Mouse (Mus musculus) c-Kit-positive CD71-negative TER-119-negative erythroid progenitor cells, embryonic 14.5 days (primary cell): ENCODE results near the gene Atf6b.

ENCODE experiments used
- DNase-seq: peaks from one replicate; pipeline ENCODE4 v3.0.0-alpha.2; 2013; ENCODE audit warnings: low read depth

Gene Atf6b

DNA sequence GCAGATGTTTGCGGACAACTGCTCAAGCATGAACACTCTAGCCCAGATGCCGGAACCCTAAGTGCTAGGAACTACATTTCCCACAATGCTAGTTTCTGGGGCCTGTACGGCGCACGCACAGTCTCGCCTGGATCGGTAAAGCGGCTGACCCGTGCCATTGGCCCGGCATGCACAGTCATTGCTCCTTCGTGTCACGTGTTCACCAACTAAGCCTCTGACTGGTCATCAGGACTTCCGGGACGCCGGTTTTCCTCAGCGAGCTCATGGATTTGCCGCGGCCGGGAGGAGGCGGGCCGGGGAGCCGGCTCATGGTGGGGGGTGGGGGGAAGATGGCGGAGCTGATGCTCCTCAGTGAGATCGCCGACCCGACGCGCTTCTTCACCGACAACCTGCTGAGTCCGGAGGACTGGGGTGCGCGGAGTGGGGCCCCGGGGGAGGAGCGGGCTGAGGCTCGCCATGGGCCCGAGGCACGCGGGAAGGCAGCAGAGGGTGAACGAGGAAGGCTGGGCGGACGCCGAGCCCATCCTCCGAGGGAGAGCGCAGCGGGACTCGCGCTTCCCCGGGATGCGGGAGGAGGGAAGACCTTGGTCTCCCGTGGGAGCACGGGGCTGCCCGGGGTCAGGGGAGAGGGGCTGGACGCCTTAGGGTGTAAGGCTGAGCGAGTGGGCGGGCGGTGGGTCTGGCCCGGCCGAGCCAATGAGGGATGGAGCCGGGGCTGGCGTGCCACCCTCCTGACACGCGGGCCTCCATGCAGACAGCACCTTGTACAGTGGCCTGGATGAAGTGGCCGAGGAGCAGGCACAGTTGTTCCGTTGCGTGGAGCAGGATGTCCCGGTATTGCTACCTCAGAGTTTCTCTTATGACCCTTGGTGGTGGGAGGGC is at the start of gene Atf6b:
Gene Atf6b (plus strand): TSS at position 241 of the 882 bp plus-strand sequence.
- peak; percentile 92 for DNase-seq

DNA sequence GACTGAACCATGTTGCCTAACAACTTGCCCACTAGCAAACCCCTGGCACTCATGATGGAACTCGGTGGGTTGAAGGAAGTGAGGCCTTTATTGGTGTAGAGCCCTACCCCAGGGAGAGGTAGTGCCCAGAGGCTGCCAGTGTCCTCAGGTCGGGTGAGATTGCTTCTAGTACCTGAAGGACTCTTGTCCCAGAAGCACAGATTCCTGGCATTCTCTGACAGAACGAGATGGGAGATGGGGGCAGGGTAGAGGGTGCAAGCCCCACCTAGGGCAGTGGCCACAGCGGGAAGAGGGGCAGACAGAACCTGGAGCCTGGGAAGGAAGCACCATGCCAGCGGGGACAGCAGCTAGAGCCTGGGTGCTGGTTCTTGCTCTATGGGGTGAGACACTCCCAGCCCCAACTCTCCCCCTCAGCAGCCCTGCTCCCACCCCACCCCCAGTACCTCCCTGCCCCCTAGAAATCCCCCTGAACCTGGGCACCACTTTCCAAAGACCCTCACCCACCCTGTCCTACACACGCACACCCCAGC is 49.3 kb upstream of the Atf6b start, which contains the start of gene Ager:
Gene Ager (plus strand): TSS at position 297 of the 530 bp plus-strand sequence.
- no peak for DNase-seq

DNA sequence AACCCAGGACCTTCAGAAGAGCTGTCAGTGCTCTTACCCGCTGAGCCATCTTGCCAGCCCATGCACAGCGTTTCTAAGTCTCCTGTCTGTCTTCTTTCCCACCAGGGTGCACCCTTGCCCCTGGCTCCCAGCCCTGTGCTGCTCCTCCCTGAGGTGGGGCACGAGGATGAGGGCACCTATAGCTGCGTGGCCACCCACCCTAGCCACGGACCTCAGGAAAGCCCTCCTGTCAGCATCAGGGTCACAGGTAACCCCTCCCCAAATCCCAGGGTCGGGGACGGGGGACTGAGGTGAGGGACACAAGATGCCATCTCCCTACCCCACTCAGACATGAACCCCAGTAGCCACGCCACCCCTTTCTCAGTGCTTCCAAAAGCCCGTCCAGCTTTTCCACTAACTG is 47.1 kb upstream of the Atf6b start:
- no peak for DNase-seq

DNA sequence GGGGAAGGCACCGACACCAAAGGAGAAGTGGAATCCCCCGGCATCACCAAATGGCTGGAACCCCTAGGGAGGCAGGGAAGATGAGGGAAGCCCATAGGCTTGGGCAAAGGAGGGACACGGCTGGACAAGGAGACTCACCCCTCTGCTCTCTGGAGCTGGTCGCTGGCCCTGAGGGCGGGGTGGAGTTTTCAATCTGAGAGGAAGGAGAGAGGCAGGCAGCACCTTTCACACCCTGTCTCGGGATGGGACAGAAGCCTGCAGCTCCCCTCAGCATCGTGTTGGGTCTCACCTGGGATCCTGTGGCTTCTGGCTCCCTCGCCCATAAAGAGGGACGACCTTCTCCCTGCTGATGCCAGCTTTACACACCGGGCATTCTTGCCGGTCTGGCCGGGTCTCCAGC is 45.1 kb upstream of the Atf6b start:
- DNase-seq: no peak

DNA sequence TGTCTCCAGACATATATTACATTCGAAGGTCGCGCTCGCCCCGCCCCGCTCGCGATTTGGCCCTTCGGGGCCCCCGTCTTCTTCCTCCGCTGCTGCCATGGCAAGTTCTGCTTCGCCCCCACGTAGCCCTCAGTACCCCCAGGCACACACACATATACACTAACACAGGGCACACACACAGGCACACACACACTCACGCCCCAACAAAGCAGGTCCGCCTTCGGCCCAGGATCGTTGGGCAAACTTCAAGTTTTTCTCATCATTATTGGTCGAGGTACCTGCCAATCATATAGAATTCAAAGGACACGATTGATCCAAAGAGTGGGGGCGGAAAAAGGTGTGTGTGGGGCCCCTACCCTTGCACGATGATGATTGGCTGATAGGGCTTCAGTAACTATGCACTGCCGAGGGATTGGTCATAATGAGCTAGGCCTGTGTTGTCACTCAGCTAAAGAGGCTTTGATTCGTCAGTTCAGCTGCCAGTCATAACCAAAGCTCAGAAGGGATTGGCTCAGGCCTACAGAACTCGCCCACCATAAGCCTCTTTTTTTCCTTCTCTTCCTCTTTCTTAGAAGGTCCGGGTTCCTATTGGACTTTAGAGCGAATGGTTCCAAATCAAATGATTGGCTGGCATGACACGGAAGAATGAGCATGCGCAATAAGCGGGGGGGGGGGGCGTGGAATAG is 43.4 kb upstream of the Atf6b start, which contains the start of gene Rnf5:
Gene Rnf5 (minus strand): TSS at position 316 of the 686 bp plus-strand sequence.
- DNase-seq: peak; percentile 100

DNA sequence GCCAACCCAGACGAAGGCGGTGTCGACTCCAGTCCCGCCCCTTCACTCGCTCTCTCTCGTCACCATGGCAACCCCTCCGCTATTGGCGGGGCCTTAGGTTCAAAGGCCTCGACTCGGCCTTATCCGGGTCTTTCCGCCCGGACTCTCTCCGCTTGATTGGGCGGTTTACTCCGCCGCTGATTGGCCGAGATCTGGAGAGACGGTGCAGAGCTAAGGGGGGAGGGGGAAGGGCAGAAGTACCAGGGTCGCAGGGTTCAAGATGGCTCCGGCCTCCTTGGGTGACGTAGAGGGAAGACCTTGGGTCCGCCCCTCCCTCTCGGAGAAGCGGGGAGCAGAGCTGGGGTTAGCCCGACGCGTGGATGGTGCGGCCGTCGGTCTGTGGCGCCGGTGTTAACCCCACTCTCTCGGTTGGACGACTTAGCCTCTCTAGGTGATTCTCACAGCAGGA is 42.9 kb upstream of the Atf6b start, which contains the start of gene Agpat1:
Gene Agpat1 (plus strand): TSS at position 202 of the 448 bp plus-strand sequence.
- peak; percentile 99 for DNase-seq

DNA sequence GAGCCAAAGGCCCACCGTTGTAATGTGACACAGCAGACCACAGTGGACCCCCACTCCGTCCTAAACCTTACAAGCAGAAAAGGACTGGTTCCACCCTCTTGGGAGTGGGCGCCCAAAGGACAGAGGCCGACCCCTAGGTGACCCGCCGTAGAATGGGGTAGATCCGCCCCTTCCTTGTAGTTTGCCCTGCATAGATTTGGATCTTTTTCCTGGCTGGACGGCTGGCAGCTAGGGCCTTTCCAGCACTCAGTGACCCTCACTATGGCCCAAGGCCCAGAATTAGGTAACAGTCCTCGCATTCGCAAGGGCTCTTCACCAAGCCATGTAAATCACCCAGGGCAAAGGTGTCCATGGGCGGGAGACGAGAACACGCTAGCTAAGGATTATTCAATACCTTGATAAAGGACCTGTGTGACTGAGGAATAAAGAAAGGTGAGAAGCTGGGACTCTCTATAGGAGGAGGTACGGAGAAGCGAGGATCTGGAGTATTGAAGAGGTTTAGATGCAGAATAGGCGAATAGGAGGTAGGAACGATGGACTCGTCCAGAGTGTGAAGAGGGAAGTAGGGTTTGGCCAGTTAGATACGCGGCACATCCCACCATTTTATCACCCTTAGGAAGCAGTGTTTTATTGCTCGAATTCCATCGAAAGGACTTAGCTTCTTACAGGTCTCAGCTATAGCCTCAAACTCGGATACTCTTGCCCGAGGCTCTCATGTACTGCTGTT is 42.3 kb upstream of the Atf6b start:
- no peak for DNase-seq

DNA sequence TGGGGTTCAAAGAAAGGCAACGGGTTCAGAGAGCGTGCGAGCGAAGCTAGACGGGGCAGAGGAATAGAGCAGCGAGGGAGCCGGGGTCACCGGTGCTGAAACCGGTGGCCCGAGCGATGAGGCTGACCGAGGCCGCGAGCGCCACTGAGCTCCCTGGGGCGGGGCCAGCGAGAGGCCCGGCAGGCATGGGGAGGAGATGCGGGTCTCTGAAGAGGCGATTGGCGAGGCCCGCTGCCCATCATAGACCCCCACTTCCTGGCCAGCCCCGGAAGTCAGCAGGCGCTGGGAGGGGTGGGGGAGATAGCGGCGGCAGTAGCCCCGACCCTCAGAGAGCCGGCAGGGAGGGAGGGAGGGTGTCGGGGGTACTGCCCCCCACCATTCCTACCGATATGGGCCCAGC is 41.3 kb upstream of the Atf6b start:
- DNase-seq: peak; percentile 82

DNA sequence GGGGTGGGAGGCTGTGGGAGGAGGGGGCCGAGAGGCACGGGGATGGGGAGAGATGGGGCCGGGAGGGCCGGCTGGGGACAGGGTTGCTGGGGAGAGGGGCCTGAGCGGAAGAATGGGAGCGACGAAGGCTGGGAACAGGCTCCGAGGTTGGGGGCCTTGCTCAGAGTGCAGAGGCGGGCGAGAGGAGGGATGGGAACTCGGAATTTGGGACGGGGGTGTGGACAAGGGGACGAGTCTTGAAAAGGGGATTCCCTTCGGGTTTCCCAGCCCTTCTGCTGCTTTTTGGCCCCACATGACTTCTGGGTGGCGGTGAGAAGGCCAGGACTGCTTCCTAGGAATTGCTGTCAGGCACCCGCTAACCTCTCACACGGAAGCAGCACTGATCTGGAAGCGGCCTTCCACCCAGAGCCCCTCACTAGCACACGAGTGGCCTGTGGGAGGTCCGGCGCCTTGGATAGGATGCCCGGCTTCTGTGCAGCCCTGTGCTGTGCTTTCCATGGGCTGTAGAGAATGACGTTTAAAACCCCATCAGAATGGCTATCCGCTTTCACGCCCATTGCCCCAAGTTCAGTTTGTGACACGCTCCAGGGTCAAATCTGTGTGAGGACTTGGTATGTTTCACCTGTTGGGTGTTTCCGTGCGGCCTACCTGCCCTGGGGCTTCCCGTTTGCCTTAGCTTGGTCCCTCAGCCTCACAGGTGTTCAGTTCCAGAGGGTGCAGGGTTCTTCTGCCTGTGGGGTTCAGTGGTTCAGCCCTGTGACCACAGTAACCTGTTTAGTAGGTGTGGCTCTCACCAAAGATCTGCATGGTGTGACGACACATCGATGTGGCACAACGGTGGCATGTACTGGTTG is 40.5 kb upstream of the Atf6b start:
- DNase-seq: no peak

DNA sequence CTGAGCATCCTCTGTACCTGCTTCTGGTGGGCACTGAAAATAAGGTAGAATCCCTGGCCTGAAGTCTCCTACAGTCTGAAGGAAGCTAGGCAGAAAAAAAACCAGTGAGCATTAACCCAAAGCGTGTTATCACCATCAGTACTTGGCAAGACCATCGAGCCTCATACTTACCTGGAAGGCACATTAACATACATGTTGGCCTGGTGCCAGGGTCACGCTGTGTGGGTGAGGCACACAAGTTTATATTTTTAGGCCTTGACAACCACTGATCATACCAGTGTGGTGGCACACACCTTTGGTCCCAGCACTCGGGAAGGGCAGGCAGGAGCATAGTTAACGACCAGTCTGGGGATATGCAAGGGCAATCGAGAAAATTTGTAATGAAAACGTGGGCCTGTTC is 38.9 kb upstream of the Atf6b start:
- no peak for DNase-seq

DNA sequence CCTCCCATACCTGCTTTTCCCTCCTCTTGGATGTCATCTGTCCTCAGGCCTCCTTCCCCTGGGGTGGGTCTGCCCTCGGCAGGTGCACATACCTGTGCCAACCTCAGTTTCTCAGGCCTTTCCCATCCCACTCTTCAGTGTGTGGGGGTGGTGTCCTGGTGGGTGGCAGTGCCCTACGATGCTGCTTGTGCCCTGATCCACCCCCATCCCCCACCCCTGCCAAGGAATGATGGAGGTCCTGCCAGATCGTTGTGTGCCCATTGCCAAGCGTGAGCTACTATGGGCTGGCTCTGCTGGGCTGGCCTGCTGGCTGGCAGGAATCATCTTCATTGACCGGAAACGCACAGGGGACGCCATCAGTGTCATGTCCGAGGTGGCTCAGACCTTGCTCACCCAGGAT is 35.9 kb upstream of the Atf6b start:
- DNase-seq: no peak

DNA sequence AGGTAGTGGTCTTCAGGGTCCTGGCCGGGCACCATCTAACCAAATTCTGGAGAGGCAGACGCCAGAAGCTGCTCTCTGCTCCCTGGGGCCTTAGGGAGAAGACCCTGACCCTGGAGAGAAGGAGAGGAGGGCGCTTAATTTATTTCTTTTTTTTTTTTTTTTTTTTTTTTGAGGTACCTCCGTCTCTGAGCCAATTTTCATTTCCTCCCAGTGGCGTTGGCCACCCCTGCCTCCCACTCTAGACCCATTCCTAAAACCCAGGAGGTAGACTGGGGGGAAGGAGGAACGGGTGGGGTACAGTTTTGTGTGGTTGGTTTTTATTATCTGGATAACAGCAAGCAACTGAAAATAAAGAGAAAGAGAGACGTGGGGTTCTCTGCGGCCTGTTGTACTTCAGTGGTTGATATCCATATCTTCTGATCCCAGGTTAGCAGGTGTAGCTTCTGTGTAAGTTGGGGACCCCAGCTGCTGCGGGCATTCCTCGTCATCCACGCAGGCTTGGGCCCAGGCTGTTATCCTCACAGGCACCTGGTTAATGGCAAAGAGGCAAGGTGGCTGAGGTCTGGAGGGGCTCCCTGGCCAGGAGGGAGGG is 33.8 kb upstream of the Atf6b start:
- no peak for DNase-seq

DNA sequence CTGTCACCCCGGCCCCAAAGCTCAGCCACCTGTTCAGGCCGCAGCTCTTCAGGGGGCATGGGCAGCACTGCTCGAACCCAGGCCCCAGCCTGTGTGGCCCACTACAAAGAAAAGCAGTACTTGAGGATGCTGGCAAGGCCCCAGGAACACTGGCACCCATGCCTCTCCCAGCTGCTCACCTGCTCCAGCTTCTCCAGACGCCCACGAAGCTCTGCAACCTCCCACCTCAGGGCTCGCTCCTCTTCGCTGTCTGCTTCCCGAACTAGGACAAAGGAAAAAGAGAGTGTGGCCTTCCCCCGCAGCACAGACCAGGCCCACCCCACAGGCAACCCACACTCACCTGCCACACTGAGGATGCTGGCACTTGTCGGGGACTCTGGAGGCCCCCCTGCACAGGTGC is 33.1 kb upstream of the Atf6b start:
- no peak for DNase-seq

DNA sequence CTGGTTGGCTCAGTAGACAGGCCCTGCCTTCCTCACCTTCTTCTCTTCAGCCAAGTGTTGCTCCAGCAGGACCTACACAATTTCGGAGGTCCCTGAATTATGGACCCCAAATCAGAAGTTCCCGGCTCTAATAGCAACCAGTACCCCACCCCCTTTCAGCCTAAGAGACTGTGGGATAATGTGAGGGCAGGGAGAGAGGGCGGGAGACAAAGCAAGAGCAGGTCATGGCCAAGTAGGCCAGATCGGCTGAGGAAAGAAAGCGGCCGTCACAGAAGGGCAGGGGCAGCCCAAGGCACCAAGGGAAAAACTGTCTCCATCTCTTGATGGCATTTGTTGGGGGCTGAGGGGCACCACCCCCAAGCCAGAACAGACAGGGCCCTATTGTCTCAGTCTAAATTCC is 31.1 kb upstream of the Atf6b start, which contains the start of gene Egfl8:
Gene Egfl8 (minus strand): TSS at position 101 of the 400 bp plus-strand sequence.
- DNase-seq: no peak

DNA sequence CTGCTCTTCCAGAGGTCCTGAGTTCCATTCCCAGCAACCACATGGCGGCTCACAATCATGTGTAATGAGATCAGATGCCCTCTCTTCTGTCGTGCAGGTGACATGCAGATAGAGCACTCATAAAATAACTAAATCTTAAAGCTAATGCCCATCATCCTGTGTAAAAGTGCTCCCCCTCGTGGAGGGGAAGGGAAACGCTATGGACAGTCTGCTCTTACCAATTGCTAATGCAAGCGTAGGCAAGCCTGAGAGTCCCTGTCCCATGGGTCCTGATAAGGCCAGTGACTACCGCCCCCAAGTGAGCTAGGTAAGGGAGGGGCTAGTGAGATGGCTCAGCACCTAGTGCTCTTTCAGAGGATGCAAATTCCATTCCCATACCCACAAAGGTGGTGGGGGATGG is 27.9 kb upstream of the Atf6b start:
- peak; percentile 86 for DNase-seq

DNA sequence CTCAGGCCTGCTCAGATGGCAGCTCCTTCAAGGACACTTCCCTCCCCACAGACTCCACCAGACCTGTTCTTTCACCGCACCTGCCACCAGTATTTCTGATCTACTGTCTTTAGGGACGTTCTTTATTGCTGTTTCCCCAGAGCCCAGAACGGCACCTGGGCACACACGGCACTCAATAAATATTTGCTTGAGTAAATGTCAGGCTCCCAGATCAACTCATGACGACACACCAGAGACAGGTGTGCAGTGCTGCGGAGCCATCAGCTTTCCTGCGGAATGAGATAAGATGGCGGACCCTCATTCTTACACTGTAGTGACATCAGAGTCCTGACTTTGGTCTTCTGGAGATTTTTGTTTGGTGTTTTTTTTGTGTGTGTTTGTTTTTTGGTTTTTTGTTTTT is 25.9 kb upstream of the Atf6b start:
- no peak for DNase-seq

DNA sequence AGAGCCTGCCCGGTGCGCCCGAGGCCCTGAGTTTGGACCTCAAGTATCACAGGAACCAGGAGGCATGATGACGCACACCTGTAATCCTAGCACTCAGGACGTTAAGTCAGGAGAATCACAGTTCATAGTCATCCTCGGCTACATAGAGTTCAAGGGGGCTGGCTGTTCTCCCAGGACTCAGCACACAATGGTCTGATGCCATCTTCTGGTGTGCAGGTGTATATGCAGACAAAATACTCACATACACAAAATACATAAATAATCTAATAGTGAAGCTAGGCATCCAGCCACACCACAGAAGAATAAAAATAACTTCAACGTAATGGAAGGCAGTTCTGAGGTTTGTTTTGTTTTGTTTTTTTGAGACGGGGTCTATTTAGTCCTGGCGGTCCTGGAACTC is 23.8 kb upstream of the Atf6b start:
- DNase-seq: no peak

DNA sequence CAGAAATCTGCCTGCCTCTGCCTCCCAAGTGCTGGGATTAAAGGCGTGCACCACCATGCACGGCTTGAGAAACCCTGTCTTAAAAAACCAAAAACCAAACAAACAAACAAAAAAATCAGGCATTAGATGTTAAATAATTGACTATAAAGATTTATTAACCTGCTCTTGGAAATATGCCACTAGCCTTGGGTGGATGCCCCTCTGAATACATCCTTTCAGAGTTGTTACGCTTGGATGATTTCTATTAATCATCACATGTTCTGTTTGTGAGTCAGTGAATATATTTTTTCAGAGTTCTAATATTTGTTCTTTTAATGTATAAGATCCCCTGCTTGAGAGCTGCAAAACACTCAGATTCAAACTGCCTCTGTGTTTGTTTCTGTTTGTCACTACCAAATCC is 22.0 kb upstream of the Atf6b start:
- DNase-seq: no peak

DNA sequence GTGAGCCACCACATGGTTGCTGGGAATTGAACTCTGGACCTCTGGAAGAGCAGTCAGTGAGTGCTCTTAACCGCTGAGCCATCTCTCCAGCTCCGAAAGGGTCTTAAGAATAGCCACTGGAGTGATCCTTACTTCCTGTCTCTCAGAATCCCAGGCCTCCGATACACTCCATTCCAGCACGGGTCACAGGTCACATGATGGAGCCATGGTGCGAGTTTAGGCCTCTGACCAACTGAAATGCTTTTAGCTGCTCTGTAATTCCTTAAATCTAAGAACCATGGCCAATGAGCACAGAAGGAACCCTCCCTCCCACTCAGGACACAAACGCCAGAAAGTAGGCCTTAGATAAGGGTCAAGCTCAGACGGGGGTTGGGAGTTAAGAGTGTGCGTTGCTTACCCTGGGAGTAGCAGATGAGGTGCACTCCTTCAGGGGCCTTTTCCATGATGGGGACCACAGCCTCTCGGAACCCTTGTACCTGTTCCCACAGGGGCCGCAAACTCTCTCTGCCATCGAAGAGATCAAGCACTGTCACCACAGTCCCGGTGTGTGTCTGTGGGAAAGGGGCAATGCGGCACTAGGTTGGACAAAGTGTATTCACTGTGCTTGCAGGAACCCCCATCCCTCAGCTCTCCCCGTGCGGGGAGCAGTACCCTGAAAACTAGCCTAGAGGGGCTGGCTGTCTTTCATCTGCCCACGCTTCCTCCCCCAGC is 20.7 kb upstream of the Atf6b start:
- DNase-seq: no peak

DNA sequence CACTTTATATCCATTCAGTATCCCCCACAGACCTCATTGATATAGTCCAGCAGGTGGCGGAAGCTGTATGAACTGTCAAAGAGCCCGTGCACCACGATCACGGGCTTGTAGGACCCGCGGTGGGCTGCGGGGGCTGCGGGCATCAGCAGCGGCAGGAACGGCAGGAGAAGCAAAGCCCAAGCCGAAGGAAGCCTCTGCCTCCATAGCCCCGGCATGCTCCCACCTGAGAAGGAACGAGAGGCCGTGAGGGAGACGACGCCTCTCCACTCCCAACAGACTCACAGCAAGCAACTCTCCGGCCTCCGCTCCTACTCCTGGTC is 20.2 kb upstream of the Atf6b start:
- no peak for DNase-seq
